Mouse (Mus musculus): ENCODE results near the gene Palm2.
A peak's percentile ranks its signal among the peaks of the same experiment; 100 is the strongest.

Gene Palm2

GRCm38 (mm10) chr4:57704575-57704974 is 270.5 kb downstream of the Palm2 start:
- DNase-seq (ENCODE audit: low spot score), result no peak

GRCm38 (mm10) chr4:57715849-57716248 is 281.8 kb downstream of the Palm2 start:
- DNase-seq (ENCODE audit: low spot score), result no peak

- DNase-seq (ENCODE audit: low spot score), result no peak
Measured at GRCm38 (mm10) chr4:57716735-57717134, 282.7 kb downstream of the Palm2 start.

- DNase-seq (ENCODE audit: low spot score), result no peak
Measured at GRCm38 (mm10) chr4:57717354-57717753, 283.3 kb downstream of the Palm2 start, which contains the start of gene Akap2. Gene Akap2 (plus strand): TSS chr4:57717657.

GRCm38 (mm10) chr4:57719370-57719769 is 285.3 kb downstream of the Palm2 start:
- no peak for DNase-seq (ENCODE audit: low spot score)

- no peak for DNase-seq (ENCODE audit: low spot score)
Measured at GRCm38 (mm10) chr4:57720869-57721361, 286.9 kb downstream of the Palm2 start.

- DNase-seq (ENCODE audit: low spot score), result no peak
Measured at GRCm38 (mm10) chr4:57722296-57722695, 288.2 kb downstream of the Palm2 start.

- no peak for DNase-seq (ENCODE audit: low spot score)
Measured at GRCm38 (mm10) chr4:57723659-57724058, 289.6 kb downstream of the Palm2 start.

GRCm38 (mm10) chr4:57725569-57725968 is 291.5 kb downstream of the Palm2 start:
- no peak for DNase-seq (ENCODE audit: low spot score)

GRCm38 (mm10) chr4:57728611-57729183 is 294.6 kb downstream of the Palm2 start:
- DNase-seq (ENCODE audit: low spot score), result no peak

- no peak for DNase-seq (ENCODE audit: low spot score)
Measured at GRCm38 (mm10) chr4:57730047-57730446, 296.0 kb downstream of the Palm2 start.

GRCm38 (mm10) chr4:57730801-57731598 is 297.0 kb downstream of the Palm2 start:
- DNase-seq (ENCODE audit: low spot score), result no peak

GRCm38 (mm10) chr4:57732351-57732750 is 298.3 kb downstream of the Palm2 start:
- DNase-seq (ENCODE audit: low spot score), result no peak

- peak; percentile 65 for DNase-seq (ENCODE audit: low spot score)
Measured at GRCm38 (mm10) chr4:57733445-57733844, 299.4 kb downstream of the Palm2 start.

GRCm38 (mm10) chr4:57735426-57735825 is 301.4 kb downstream of the Palm2 start:
- no peak for DNase-seq (ENCODE audit: low spot score)

GRCm38 (mm10) chr4:57738856-57739552 is 305.0 kb downstream of the Palm2 start:
- no peak for DNase-seq (ENCODE audit: low spot score)

- DNase-seq (ENCODE audit: low spot score), result no peak
Measured at GRCm38 (mm10) chr4:57743325-57743929, 309.4 kb downstream of the Palm2 start.

GRCm38 (mm10) chr4:57750651-57751050 is 316.6 kb downstream of the Palm2 start:
- DNase-seq (ENCODE audit: low spot score), result no peak

GRCm38 (mm10) chr4:57751054-57751453 is 317.0 kb downstream of the Palm2 start:
- DNase-seq (ENCODE audit: low spot score), result no peak

GRCm38 (mm10) chr4:57751566-57751965 is 317.5 kb downstream of the Palm2 start:
- DNase-seq (ENCODE audit: low spot score), result no peak

- no peak for DNase-seq (ENCODE audit: low spot score)
Measured at GRCm38 (mm10) chr4:57755085-57755484, 321.0 kb downstream of the Palm2 start.

GRCm38 (mm10) chr4:57757997-57758396 is 323.9 kb downstream of the Palm2 start:
- no peak for DNase-seq (ENCODE audit: low spot score)

Data from testis, postnatal 10 days (tissue).